Mouse (Mus musculus): ENCODE measurements at regions not wholly inside any gene's neighbourhood (a gene's known extent, or its start where the extent isn't known, plus 50 kb on each side); places are given as distances from the start of the nearest gene placed in this dataset.

DNA sequence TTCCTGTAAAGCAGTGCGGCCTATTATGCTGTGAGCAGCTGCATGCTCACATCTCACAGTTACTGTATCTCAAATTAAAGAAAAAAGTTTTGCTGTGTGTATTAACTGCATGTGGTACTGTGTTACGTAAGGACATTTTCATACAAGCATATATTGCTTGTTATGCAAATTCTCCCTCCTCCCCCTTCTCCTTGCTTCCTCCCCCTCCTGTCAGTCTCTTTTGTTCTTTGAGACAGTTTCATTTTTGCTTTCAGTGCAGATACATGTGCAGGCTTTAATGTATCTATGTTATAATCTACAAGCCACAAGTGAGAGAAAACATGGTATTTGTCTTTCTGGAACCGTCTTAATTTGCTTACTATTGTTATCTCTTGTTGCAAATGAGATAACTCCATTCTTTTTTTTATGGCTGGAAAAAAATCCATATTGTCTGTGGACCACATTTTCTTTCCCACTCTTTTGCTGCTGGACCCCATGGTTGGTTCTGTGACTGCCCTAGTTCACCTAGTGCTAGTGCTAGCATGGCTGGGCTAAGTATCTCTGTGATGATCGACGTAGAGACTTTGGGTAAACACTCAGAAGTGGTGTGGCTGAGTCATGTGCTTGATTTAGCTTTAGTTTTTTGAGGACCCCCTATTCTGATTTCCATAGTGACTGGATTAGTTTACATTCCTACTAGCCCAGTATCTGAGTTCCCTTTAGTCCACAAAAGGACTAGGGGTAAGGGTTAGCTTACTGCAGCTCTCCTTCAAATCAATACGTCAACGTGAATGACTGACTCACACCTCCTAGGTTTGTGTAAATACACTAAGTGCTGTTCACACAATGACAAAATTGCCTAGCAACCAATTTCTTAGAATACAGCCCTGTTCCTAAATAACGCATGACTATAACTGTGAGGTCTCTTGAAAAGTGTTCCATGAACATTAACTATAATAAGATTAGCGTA lies 158.1 kb downstream of the Icos start:
- DNase-seq (ENCODE audit: low spot score in 2 of 2) = no peak

DNA sequence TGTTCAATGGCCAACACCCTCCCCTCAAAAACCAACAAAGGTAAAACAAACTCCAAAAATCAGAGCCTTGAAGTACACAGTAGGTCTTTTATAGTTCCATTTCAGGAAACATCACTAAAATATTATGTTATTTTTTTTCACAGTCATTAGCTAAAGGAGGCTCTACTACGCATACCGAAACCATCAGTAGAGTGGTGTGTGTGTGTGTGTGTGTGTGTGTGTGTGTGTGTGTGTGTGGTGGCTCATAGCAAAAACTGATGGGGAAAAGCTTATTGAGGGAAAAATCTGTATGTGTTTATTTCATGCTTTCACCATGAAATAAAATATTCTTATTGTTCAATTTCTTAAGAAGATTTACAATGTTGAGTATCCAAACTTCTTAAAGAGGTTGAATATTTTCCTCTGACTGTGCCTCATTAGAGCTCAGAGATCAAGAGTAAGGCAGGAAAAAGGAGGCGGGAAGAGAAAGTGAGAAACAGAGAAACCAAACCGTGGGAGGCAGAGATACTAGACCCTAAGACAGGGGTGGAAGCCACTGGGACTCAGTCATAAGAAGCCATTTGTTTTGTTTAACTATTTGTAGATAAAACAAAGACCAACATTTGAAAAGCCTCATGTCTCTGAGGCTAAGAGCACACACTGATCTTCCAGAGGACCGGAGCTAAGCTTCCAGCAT lies 159.6 kb downstream of the Icos start:
- DNase-seq (ENCODE audit: low spot score in 2 of 2) = no peak

DNA sequence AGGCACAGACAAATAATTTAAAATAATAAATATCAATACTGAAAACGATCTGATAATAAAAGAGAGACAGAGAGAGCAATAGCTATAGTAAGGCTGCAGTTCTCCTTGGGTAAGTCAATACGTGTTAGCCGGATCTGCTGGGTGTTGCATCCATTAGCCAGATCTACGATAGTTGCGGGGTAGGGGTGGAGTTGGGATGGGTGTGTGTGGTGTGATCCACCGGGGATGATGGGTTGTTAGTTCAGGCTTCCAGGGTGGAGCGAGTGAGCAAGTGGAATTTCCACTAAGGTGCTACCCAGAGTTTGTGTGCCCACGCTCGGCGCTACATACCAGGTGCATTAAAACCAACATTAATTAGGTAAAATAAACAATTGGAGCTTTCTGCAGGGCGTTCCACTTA lies 160.2 kb downstream of the Icos start:
- DNase-seq (ENCODE audit: low spot score in 2 of 2) = no peak

DNA sequence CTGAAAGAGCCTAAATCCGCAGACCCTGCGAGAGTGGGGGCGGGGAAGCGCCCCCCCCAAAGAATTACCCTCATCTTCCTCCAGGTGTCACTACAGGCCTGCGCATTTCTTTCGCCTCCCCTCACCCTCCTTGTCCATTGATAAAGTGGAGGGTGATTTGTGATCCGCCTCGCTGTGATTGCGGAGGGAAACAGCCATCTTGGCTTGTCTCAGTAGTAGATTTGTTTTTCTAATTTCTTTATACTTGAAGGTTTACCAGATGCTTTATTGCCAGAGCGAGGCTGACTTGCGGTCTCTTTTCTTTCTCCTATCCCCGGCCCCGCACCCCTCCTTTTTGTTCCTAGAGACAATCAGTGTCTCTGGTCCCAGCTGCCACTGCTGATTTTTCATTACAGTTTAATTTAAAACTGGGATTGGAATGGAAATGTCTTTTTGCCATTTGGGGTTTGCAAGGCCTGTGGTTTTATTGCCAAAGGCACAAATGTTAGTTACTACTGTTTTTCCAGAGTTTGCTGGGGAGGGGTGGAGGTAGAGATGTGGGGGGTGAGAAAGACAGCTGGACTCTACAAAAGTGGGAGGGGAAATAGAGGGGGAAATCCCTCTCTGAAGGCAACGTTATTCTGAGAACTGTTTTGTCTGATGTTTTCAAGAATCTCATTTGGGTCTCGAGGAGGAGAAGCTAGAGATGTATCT lies 161.7 kb downstream of the Icos start:
- peak in 1 of 2 experiments; percentile 3 for DNase-seq (ENCODE audit: low spot score in 2 of 2)

DNA sequence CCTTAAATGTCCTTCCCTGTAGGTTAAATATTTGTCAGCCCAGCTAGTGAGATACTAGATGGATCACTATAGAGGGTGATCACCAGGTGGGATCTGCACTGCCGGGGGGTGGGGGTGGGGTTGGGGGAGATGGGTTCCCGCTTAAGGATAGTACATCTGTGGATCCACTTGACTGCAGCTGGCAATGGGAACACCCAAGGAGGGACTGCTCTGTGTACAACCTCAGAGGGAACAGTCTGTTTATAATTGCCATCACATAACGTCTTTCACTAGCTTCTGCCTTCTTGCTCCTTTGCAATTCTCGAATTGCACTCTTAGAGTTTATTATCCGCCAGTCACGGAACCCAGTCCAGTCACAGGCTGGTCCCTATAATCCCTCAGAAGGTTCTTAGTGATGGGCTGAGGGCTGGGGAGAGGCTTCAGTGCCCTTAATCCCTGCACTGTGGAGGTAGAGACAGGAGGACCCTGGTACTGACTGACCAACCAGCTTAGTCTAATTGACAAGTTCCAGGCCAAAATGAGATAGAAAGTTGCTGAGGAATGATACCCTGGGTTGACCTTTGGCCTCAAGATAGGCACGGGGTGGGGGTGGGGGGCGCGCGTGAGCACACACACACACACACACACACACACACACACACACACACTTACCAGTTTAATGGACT lies 162.4 kb downstream of the Icos start:
- no peak for DNase-seq (ENCODE audit: low spot score in 2 of 2)

DNA sequence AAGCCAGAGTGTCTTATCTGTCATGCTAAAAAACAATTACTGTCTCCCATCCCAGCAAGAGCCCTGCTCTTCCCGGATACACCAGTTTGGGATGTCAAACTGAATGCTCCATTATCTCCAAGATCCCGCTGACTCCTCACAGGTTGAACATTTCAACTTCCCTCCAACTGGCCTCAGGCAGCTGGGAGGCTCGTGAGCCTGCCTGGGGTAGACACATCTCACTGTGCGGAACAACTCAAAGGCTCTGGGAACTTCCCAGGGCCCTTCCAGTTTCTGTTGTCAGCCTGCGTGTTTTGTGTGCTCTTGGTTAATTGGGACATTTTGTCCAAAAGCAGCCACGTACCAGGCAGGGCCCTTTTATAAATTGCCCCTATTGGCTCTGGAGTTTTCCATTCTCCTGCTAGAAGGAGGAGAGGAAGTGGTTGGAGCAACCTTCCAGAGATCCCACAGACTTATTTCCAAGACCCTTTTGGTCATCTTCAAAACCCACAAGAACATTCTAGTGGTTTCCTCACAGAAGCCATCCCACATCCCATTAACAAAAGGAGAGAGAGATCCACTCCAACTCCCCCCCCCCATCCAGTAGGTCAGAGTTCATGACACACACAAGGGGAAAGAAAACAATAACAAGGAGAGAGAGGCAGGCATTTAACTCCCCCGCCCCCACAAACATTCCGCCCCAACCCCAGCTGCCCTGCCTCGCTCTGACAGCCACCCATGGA lies 163.3 kb downstream of the Icos start:
- no peak for DNase-seq (ENCODE audit: low spot score in 2 of 2)

DNA sequence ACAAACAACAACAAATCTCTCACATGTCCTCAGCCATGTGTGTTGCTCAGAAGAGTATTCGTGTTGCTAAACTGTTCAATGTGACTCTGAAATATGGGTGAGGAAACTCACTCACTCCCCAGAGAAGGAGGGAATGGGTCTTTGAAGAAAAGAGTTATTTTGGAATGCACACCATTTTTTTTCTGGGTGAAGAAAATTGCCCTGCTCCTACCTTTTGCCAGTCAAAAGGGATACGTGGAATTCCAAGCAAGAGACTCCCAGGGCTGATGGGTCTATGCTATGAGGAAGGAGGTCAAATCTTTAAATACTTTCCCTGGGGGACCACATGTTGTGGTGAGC lies 163.8 kb downstream of the Icos start:
- no peak for DNase-seq (ENCODE audit: low spot score in 2 of 2)

DNA sequence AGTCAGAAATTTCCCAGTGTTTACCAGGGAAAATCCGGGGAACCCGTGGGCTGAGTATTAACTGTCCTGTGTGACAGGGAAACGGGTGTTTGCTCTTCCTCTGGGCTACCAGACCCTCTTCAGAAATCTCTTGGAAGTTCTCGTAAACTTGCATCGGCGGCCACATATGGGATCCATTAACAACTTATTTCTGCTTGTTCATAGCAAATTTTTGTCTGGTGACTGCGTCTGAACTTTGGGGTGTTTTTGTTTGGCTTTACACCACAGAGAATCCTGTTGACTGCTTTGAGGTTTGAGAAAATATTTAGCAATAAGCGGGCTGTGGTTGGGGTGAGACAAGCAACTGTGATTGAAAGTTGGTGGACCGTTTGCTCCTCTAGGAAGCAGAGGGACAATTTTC lies 164.2 kb downstream of the Icos start:
- no peak for DNase-seq (ENCODE audit: low spot score in 2 of 2)

DNA sequence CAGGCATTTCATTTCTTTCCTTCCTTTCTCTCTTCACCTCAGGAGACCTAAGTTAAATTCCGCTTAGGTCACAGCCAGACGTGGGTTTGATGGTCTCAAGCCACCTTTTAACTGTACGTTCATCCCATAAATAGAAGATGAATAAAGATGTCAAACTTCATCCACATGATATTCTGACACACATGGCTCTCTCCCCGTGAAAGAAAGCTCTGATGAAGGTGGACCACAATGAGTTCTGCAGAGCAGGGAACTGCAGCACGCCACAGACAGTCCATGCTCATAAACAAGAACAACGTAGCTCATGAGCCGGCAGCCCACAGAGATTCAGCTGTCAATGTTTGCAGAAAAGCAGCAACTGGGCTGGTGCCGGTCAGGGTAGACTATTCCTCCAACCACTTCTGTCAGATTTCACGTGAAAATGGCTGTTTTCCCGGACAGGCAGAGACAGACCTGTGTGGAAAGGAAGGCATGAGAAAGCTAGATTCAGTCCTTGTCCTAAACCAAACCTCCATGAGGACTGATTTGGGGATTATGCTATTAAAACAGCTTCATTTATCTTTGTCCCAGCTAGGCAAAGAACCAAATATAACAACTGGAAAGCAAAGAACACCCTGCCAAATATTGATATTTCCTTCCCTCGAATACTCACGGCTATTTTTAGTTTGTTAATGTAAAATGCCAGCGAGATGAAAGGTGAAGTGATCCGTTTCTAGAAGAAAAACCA lies 165.5 kb downstream of the Icos start:
- no peak for DNase-seq (ENCODE audit: low spot score in 2 of 2)

DNA sequence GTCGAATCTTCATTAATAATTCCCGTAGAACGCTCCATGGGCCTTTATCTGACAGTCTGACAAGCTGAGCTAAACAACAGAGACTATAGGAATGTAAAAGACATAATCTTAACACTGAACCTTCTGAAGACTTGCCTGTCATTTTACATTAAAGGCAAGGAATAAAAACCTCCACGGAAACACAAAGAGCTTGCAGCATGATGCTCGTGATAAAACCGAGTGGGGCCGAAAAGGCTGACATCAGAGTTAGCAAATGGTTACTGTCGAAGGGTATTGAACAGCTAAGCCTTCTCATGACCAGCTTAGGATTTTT lies 166.0 kb downstream of the Icos start:
- no peak for DNase-seq (ENCODE audit: low spot score in 2 of 2)

DNA sequence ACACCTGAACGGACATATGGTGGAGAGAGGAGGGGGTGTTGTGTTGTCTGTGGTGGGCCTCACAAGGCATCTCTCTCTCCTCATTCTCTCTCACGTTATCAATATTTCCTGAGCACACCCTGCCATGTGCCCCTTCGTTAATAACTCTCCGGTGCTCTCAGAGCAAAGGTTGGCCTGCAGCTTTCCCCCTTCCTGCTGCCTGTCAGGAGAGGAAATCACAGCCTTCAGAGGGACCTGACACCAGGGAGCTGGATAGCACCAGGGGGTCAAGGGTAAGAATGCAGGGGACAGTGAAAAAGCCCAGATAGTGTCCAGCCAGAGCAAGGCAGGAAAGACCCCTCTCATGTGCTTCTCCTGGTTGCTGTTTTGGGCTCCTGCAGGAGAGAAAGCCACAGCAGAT lies 167.3 kb downstream of the Icos start:
- no peak for DNase-seq (ENCODE audit: low spot score in 2 of 2)

DNA sequence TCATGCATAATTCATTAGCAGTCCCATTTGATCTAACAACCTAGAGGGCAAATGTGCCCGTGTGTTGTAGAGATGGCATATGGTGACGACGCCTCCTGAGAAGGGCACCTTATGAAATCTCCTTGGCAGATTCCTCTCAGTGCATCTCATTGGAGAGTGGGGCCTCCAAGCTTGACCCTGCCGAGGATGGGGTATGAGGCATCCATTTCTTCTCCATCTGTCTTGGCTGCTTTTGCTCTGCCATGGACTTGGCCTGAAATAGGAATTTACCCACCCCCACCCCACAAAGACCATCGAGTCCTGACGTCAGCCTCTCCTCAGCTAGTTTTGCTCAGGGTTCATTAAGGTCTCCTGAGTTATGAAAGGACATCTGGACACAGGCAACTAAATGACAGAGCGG lies 167.8 kb downstream of the Icos start:
- DNase-seq (ENCODE audit: low spot score in 2 of 2) = no peak

DNA sequence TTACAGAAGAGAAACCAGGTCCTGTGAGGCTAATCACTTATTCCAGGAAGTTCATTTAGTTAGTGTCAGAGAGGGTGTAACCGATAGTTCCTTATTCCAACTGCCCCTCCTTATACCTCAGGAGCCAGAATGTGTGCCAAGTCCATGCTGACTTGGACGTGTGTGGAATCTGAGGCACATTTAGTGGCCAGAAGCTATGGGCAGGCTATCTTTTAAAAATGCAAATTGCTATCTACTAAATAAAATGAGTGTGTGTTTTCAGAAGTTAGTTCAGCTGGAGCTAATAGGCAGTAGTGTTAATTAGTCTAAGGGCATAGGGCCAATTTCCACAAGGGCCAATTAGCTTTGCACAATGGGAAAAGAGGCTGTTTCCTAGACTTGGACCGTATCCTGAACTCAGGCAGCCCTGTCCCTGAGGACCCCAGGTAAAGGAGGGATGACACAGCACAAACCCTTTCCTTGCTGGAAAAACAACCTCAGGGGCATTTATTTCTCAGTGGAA lies 168.5 kb downstream of the Icos start:
- DNase-seq (ENCODE audit: low spot score in 2 of 2) = no peak

DNA sequence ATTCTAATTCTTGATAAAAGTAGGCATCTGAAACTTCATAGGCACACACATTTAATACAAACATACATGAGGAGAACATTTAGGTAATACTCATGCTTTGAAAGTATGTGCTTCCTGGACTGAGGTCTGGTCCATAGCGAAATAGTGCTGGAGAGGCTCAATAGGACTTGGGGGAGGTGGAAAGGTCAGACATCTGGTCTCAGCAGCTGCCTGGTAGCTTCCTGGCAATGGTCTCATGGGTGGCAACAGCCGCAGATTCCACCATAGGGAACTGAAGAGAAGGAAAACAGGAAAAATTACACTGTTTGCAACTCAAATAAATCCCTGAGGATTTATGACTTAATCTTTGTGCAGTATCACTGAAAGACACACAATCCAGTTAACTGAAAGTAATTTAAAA lies 174.0 kb downstream of the Icos start:
- no peak for DNase-seq (ENCODE audit: low spot score in 2 of 2)

DNA sequence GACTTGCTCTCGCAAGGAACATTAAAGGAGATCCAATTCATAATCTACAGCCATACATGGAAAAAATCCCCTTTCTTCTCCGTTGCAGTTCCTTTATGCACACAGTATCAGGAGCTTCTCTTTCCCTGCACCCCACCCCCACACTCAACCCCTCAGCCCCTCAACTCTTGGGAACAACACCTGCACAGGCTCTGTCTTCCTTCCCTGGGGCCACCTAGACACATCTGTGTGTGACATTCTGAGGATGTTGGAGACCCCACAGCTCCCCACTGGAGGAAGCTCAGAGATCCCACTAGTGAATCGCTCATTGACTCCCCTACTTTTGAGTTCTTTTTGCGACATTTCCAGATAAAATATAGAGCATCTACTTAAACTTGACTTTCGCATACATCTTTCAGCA lies 174.4 kb downstream of the Icos start:
- DNase-seq (ENCODE audit: low spot score in 2 of 2) = no peak

DNA sequence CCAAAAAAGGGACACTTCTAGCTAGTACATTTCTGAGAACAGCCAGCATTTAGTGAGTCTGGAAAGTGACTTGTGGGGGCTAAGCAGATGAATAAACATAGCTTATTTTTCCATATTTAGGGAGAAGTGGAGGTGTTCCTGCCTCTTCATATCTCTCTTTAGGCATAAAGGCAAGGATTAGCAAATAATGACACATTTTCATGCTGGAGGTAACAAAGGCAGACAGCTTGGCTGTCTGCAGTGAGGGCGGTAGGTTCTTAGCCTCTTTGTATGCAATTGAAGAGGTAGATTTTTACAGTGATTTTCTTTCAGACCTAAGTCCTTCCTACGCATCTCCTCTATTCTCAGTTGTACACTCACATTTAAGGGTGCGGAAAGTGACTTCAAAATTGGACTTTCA lies 176.5 kb downstream of the Icos start:
- DNase-seq (ENCODE audit: low spot score in 2 of 2) = no peak

DNA sequence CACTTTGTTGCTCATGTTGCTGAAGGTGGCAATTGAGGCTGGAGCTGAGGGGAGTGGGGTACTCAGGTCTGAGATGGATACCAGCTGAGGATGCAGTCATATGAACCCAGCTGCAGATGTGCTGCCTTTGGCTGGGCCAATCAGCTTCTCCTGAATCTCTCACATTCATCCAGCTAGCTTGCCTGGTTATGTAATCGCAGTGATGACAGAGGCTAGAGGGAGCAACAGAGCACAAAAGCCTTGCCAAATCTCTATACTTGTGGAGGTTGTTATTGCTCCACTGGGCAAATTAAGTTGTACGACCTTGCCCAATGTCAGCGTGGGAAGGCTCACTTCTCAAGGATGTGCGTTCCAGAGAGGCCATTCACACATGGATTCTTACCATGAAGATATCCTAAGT lies 179.5 kb downstream of the Icos start:
- no peak for DNase-seq (ENCODE audit: low spot score in 2 of 2)

DNA sequence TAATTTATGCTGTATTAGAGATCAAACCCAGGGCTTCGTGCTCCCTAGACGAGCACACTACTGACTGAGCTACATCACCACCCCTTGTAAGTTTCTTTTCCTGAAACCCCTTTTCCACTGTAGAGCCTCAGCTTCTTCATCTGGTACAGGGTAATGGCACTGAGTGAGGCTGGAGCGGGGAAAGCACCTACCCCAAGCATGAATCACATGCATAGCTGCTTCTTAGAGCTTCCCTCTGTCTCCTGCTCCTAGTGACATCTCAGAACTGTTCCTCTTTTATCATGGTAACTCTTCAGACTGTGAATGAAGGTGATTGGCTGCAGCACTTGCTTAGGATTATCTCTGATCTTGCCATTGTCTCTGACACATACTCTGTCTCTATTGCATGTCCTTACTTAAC lies 182.8 kb downstream of the Icos start:
- DNase-seq (ENCODE audit: low spot score in 2 of 2) = no peak

DNA sequence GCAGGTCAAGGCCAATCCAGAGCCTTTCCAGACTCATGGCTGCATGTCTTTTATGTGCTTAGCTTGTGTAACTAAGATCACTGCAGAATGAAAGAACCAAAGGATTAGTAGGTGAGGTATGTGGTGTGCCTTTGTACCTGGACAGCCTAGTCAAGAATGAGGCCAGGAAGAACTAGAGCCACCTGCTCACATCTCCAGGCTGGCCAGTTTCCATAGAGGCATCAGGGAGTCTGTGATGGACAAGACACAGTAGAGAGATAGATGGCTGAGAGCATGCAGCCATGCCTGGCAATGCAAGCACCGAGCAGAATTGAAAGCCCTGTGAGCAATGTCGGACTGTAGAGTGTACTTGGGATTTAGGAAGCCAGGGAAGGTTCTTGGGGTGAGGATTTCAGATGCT lies 186.5 kb downstream of the Icos start:
- no peak for DNase-seq (ENCODE audit: low spot score in 2 of 2)

DNA sequence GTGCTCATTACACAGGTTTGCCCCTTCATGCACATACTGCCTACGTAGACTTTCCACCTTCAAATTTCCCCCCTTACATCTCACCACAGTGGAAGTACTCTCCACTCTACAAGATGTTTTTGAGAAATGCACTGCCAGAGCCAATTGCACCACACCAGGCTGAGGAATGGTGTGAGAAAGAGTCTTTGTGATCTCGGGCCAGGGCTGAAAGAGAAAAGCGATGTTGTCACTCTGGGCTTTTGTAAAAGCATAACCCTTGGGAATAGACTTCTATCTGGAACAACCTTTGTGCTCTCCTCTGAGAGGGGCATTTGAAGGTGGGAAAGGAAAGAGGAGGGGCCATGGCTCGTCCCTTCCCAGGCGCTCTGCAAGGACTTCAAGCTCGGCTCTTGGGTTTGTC lies 194.2 kb downstream of the Icos start:
- DNase-seq (ENCODE audit: low spot score in 2 of 2) = no peak

DNA sequence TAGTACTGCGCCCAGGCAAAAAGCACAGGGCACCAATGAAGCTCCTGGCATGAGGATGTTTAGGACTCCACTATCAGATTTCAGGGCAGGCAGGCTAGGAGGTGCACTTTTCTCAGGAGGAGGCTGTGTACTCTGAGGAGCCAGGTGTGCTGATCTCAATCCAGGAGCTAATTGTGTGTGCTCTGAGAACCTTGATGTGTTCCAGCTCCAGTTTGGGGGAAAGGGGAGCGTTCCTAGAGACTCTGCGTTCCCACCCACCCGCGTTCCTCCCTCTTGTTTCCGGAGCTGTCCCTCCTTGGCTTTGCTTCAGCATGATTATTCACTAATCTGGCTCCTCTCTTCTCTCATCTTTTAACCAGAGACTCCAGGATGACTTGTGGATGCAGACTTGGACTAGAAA lies 195.2 kb downstream of the Icos start:
- no peak for DNase-seq (ENCODE audit: low spot score in 2 of 2)
